Mouse (Mus musculus) stomach, postnatal 0 days (tissue): Measurements from ENCODE around the gene Zp2.

Experiments
- CTCF ChIP-seq: IDR thresholded peaks from 2 replicates; pipeline ENCODE4 v1.5.1; 2016; ENCODE audit warnings: antibody characterized with exemption, low read depth, mild to moderate bottlenecking, moderate library complexity
- EP300 ChIP-seq: optimal IDR thresholded peaks from 2 replicates; pipeline ENCODE3; 2016; ENCODE audit warnings: antibody characterized with exemption

DNA sequence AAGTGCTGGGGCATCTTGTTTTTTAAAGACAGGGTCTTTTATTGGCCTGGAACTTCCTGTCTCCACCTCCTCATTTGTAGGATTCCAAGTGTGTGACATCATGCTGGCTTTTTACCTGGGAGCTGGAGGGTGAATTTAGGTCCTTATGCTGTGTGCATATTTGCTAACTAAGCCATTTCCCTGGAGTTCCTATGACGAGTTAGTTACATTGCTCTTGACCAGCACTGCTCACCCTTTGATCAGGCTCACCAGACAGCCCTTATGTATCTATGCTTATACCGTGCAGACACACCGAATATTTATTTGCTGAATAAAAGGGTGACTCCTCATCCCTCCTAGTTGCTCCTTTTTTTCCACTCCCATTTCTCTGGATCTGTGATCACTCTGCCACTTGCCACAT lies 64.9 kb downstream of the Zp2 start:
- TF ChIP-seq EP300 (no peak), CTCF (no peak)
